Mouse (Mus musculus) neural tube, embryonic 15.5 days (tissue): ENCODE results near the gene Rab20. TPM values are rescaled to one million over a fixed set of nuclear protein-coding genes. Genes with fewer than 3 reads are reported as not detected.

Experiments
- ATAC-seq: fragments of 200-750 bp; cut with Nextera tagmentation; 2 replicates; pipeline ENCODE4 v1.8.0; 2017; ENCODE audit warnings: mild to moderate bottlenecking, moderate TSS enrichment, moderate library complexity; ENCODE audit not compliant: low FRiP score
- H3K27ac ChIP-seq: fragments of 300-500 bp; sonication (generic); replicated peaks from 2 replicates; pipeline ENCODE4 v1.5.1; 2015; ENCODE audit warnings: mild to moderate bottlenecking, inconsistent platforms
- H3K27me3 ChIP-seq: fragments of 300-500 bp; sonication (generic); replicated peaks from 2 replicates; pipeline ENCODE4 v1.6.1; 2015; ENCODE audit warnings: inconsistent platforms
- H3K36me3 ChIP-seq: fragments of 300-500 bp; sonication (generic); 2 replicates; pipeline ENCODE4 v1.6.1; 2015; ENCODE audit warnings: inconsistent platforms
- H3K4me1 ChIP-seq: fragments of 300-500 bp; sonication (generic); 2 replicates; pipeline ENCODE4 v1.6.1; 2015; ENCODE audit warnings: inconsistent platforms
- H3K4me2 ChIP-seq: fragments of 300-500 bp; sonication (generic); 2 replicates; pipeline ENCODE4 v1.6.1; 2015; ENCODE audit warnings: inconsistent platforms, mild to moderate bottlenecking, moderate library complexity
- H3K4me3 ChIP-seq: fragments of 300-500 bp; sonication (generic); replicated peaks from 2 replicates; pipeline ENCODE4 v1.5.1; 2015; ENCODE audit warnings: mild to moderate bottlenecking, inconsistent platforms
- H3K9ac ChIP-seq: fragments of 300-500 bp; sonication (generic); replicated peaks from 2 replicates; pipeline ENCODE4 v1.6.1; 2015; ENCODE audit warnings: mild to moderate bottlenecking, inconsistent platforms
- H3K9me3 ChIP-seq: fragments of 300-500 bp; sonication (generic); replicated peaks from 2 replicates; pipeline ENCODE4 v1.6.1; 2016; ENCODE audit warnings: inconsistent platforms
- WGBS: fragments of 180-500 bp; shearing (Covaris S2); methylation state at CpG from one replicate; pipeline ENCODE4 v1.1.7; 2015; ENCODE audit warnings: mixed read lengths; 5-methylcytosine and 5-hydroxymethylcytosine counted together
- polyA plus RNA-seq: library from polyadenylated mRNA; unstranded; fragments of >200 nt; fragmentation: Nextera tagmentation; extraction: Ambion mirVana; gene quantifications from 2 replicates; pipeline ENCODE4 v1.2.1, GENCODE M21; 2015

Rab20 gene
- polyA plus RNA-seq: 1.00 and 3.0 TPM in 2 replicates

- Histone ChIP-seq H3K27me3 (peaks cover 78% of the 10 kb centered on the region), H3K4me2 (peak within 1 kb of the TSS; percentile 99), H3K4me3 (peak within 1 kb of the TSS; percentile 46), H3K4me1 (peaks cover 33% of the 10 kb centered on the region), H3K9me3 (no peaks in the 10 kb centered on the region), H3K9ac (peak within 1 kb of the TSS; percentile 38), H3K36me3 (no peaks in the 10 kb centered on the region), H3K27ac (no peak within 1 kb of the TSS)
- under 1% methylated on average over 69 of the region's 69 CpGs for WGBS
- ATAC-seq: peak; percentile 79; the same call in 1 of the 2 replicates
Observed at GRCm38 (mm10) chr8:11477811-11478761, at the start of gene Rab20. TSS of gene Rab20 (minus strand) at chr8:11478710.

GRCm38 (mm10) chr8:11523331-11523730, 44.8 kb upstream of the Rab20 start:
- Histone ChIP-seq H3K4me3 (no peak overlapping the region), H3K27me3 (no peaks in the 10 kb centered on the region), H3K27ac (no peak overlapping the region), H3K9me3 (no peaks in the 10 kb centered on the region), H3K9ac (no peak overlapping the region), H3K4me1 (no peaks in the 10 kb centered on the region), H3K4me2 (no peak overlapping the region), H3K36me3 (peaks cover 38% of the 10 kb centered on the region)
- no peak for ATAC-seq
- 91% methylated on average over 3 of the region's 3 CpGs for WGBS

- WGBS: 88% methylated on average over 11 of the region's 11 CpGs
- H3K4me1 ChIP-seq: no peaks in the 10 kb centered on the region
- H3K4me3 ChIP-seq: no peak overlapping the region
- no peaks in the 10 kb centered on the region for H3K27me3 ChIP-seq
- no peak for ATAC-seq
- H3K4me2 ChIP-seq: no peak overlapping the region
- no peaks in the 10 kb centered on the region for H3K9me3 ChIP-seq
- peaks cover 64% of the 10 kb centered on the region for H3K36me3 ChIP-seq
- no peak overlapping the region for H3K27ac ChIP-seq
- no peak overlapping the region for H3K9ac ChIP-seq
Observed at GRCm38 (mm10) chr8:11518676-11519075, 40.2 kb upstream of the Rab20 start.

GRCm38 (mm10) chr8:11518056-11518396, 39.5 kb upstream of the Rab20 start:
- no peaks in the 10 kb centered on the region for H3K9me3 ChIP-seq
- no peaks in the 10 kb centered on the region for H3K4me1 ChIP-seq
- no peaks in the 10 kb centered on the region for H3K27me3 ChIP-seq
- no peak overlapping the region for H3K4me3 ChIP-seq
- 92% methylated on average over 6 of the region's 6 CpGs for WGBS
- H3K36me3 ChIP-seq: peaks cover 68% of the 10 kb centered on the region
- no peak overlapping the region for H3K4me2 ChIP-seq
- no peak overlapping the region for H3K9ac ChIP-seq
- no peak overlapping the region for H3K27ac ChIP-seq
- ATAC-seq: no peak

- Histone ChIP-seq H3K9me3 (no peaks in the 10 kb centered on the region), H3K9ac (no peak overlapping the region), H3K36me3 (peaks cover 74% of the 10 kb centered on the region), H3K4me1 (no peaks in the 10 kb centered on the region), H3K4me2 (no peak overlapping the region), H3K27me3 (no peaks in the 10 kb centered on the region), H3K27ac (no peak overlapping the region), H3K4me3 (no peak overlapping the region)
- WGBS: 89% methylated on average over 16 of the region's 16 CpGs
- ATAC-seq: no peak
Observed at GRCm38 (mm10) chr8:11517366-11518055, 39.0 kb upstream of the Rab20 start.

GRCm38 (mm10) chr8:11516292-11516691, 37.8 kb upstream of the Rab20 start:
- Histone ChIP-seq H3K27ac (no peak overlapping the region), H3K4me2 (no peak overlapping the region), H3K9me3 (no peaks in the 10 kb centered on the region), H3K36me3 (peaks cover 75% of the 10 kb centered on the region), H3K27me3 (no peaks in the 10 kb centered on the region), H3K9ac (no peak overlapping the region), H3K4me3 (no peak overlapping the region), H3K4me1 (no peaks in the 10 kb centered on the region)
- WGBS: 95% methylated on average over 9 of the region's 9 CpGs
- no peak for ATAC-seq

GRCm38 (mm10) chr8:11513247-11513646, 34.7 kb upstream of the Rab20 start:
- no peak overlapping the region for H3K27ac ChIP-seq
- 93% methylated on average over 5 of the region's 5 CpGs for WGBS

GRCm38 (mm10) chr8:11512711-11513110, 34.2 kb upstream of the Rab20 start:
- H3K27ac ChIP-seq: no peak overlapping the region
- peaks cover 84% of the 10 kb centered on the region for H3K36me3 ChIP-seq
- H3K9me3 ChIP-seq: no peaks in the 10 kb centered on the region
- H3K27me3 ChIP-seq: no peaks in the 10 kb centered on the region
- WGBS: 92% methylated on average over 9 of the region's 9 CpGs
- H3K4me3 ChIP-seq: no peak overlapping the region
- H3K4me2 ChIP-seq: no peak overlapping the region
- H3K9ac ChIP-seq: no peak overlapping the region
- ATAC-seq: no peak
- H3K4me1 ChIP-seq: no peaks in the 10 kb centered on the region

More at GRCm38 (mm10) chr8:11513247-11513646, 34.7 kb upstream of the Rab20 start:
- peaks cover 85% of the 10 kb centered on the region for H3K36me3 ChIP-seq
- H3K4me1 ChIP-seq: no peaks in the 10 kb centered on the region
- no peak overlapping the region for H3K9ac ChIP-seq
- H3K27me3 ChIP-seq: no peaks in the 10 kb centered on the region
- ATAC-seq: no peak
- no peaks in the 10 kb centered on the region for H3K9me3 ChIP-seq
- H3K4me3 ChIP-seq: no peak overlapping the region
- H3K4me2 ChIP-seq: no peak overlapping the region

- Histone ChIP-seq H3K4me2 (no peak overlapping the region), H3K4me1 (no peaks in the 10 kb centered on the region), H3K9me3 (no peaks in the 10 kb centered on the region), H3K9ac (no peak overlapping the region), H3K27me3 (no peaks in the 10 kb centered on the region), H3K27ac (no peak overlapping the region), H3K36me3 (peaks cover 85% of the 10 kb centered on the region), H3K4me3 (no peak overlapping the region)
- ATAC-seq: no peak
- 91% methylated on average over 5 of the region's 5 CpGs for WGBS
Observed at GRCm38 (mm10) chr8:11510971-11511370, 32.5 kb upstream of the Rab20 start.

GRCm38 (mm10) chr8:11508880-11509279, 30.4 kb upstream of the Rab20 start:
- H3K27me3 ChIP-seq: no peaks in the 10 kb centered on the region
- no peak for ATAC-seq
- no peak overlapping the region for H3K27ac ChIP-seq
- no peak overlapping the region for H3K4me2 ChIP-seq
- H3K36me3 ChIP-seq: peaks cover 93% of the 10 kb centered on the region
- H3K4me3 ChIP-seq: no peak overlapping the region
- no peaks in the 10 kb centered on the region for H3K4me1 ChIP-seq
- 79% methylated on average over 10 of the region's 10 CpGs for WGBS
- H3K9ac ChIP-seq: no peak overlapping the region
- H3K9me3 ChIP-seq: no peaks in the 10 kb centered on the region

- Histone ChIP-seq H3K4me2 (no peak overlapping the region), H3K9ac (no peak overlapping the region), H3K4me3 (no peak overlapping the region), H3K27me3 (no peaks in the 10 kb centered on the region), H3K36me3 (peaks cover 84% of the 10 kb centered on the region), H3K4me1 (peaks cover 8% of the 10 kb centered on the region), H3K9me3 (no peaks in the 10 kb centered on the region), H3K27ac (no peak overlapping the region)
- WGBS: 76% methylated on average over 6 of the region's 6 CpGs
- ATAC-seq: no peak
Observed at GRCm38 (mm10) chr8:11506802-11507201, 28.3 kb upstream of the Rab20 start.

- no peak for ATAC-seq
- Histone ChIP-seq H3K4me1 (peaks cover 14% of the 10 kb centered on the region), H3K9ac (no peak overlapping the region), H3K9me3 (no peaks in the 10 kb centered on the region), H3K27me3 (no peaks in the 10 kb centered on the region), H3K27ac (no peak overlapping the region), H3K36me3 (peaks cover 77% of the 10 kb centered on the region), H3K4me2 (no peak overlapping the region), H3K4me3 (no peak overlapping the region)
- 86% methylated on average over 14 of the region's 14 CpGs for WGBS
Observed at GRCm38 (mm10) chr8:11506074-11506473, 27.6 kb upstream of the Rab20 start.
